Mouse (Mus musculus): Measurements from ENCODE around the gene N4bp2l1.

N4bp2l1 gene

DNA sequence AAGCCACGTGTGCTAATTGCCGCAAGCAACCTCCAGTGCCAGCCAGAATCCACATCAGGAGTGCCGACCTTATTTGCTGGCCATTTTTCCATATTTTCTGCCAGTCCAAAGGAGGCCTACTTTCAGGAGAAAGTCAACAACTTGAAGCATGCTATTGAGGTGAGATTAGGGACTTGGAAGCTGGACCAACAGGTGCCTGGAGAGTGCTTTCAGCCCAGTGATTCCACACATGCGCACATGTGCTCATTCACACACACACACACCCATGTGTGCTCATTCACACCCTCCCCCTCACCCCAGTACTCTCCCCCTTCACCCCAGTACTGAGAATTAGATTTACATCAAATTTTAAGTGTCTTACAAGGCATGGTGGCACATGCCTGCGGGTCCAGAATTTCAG lies 30.0 kb downstream of the N4bp2l1 start:
- DNase-seq (ENCODE audit: low read depth, low spot score), result no peak

DNA sequence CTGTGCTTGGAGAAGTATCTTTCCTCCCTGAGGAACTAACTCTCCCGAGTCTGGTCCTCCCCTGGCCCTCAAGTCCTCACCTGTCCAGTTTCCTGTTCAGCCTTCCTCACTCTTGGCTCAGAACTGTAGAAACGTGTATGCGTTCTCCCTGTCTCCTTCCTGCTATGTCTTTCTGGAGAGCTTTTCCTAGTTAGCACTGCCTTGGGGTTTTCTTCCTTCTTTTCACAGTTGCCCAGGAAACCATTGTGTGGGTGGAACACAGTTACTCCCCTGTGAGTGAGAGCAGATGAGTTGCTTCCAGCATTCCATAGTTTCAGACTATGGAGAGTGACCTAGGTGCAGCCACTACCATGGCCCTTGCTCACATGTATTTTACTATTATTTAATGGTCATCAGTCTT lies 30.8 kb downstream of the N4bp2l1 start:
- DNase-seq (ENCODE audit: low read depth, low spot score), result peak; percentile 78

GRCm38 (mm10) chr5:150564426-150564825 lies 32.6 kb downstream of the N4bp2l1 start:
- DNase-seq (ENCODE audit: low read depth, low spot score), result no peak

DNA sequence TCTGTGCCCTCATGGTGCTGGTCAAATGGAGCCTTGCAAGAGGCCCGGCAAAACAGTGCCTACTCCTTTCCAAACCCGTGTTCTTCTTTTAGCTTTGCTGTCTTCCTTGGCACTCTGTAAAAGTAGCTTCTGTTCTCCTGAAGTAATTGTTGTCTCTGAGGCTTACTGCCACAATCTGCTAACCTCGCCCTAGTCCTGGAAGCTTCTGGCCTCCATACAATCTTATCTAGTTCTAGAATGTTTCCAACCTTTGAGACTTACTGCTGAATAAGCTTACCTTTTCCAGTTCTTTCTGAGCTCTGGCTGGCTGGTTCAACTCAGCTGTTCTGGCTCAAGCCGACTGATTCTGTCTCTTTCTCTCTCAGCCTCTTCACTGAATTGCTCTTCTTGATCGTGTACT lies 35.2 kb downstream of the N4bp2l1 start:
- no peak for DNase-seq (ENCODE audit: low read depth, low spot score)

- no peak for DNase-seq (ENCODE audit: low read depth, low spot score)
Observed at GRCm38 (mm10) chr5:150561376-150561775, 35.6 kb downstream of the N4bp2l1 start.

GRCm38 (mm10) chr5:150560851-150561250 lies 36.1 kb downstream of the N4bp2l1 start:
- DNase-seq (ENCODE audit: low read depth, low spot score), result no peak

GRCm38 (mm10) chr5:150559519-150560103 lies 37.4 kb downstream of the N4bp2l1 start:
- no peak for DNase-seq (ENCODE audit: low read depth, low spot score)

GRCm38 (mm10) chr5:150551637-150552036 lies 45.4 kb downstream of the N4bp2l1 start:
- DNase-seq (ENCODE audit: low read depth, low spot score), result peak; percentile 24

GRCm38 (mm10) chr5:150543184-150543583 lies 53.8 kb downstream of the N4bp2l1 start:
- no peak for DNase-seq (ENCODE audit: low read depth, low spot score)

- DNase-seq (ENCODE audit: low read depth, low spot score), result no peak
Observed at GRCm38 (mm10) chr5:150541302-150541701, 55.7 kb downstream of the N4bp2l1 start.

GRCm38 (mm10) chr5:150525239-150525638 lies 71.7 kb downstream of the N4bp2l1 start:
- no peak for DNase-seq (ENCODE audit: low read depth, low spot score)

DNA sequence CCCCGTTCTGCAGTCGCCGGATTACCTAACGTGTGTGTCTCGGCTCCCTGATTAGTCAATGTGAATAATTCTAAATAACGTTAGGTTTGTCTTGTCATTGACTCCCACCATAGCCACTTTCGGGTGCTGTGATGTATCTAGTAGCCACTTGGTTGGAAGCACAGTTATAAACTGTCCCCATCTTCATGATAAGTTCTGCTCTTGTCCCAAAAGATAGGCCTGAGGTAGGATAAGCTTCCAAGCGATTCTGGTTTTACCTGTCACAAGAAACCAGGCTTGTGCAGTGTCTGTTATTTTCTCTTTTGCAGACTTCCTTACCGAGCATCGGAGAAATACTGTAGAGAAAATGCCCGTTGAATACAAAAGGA lies 74.1 kb downstream of the N4bp2l1 start:
- DNase-seq (ENCODE audit: low read depth, low spot score), result peak; percentile 2

GRCm38 (mm10) chr5:150521937-150522866 lies 74.8 kb downstream of the N4bp2l1 start, which contains the start of gene Brca2:
Brca2 (plus strand) TSS chr5:150522630.
- DNase-seq (ENCODE audit: low read depth, low spot score), result peak; percentile 60
